Mouse (Mus musculus) lung, adult 18-20 months (tissue): ENCODE data around the gene Pus7l.
"Not testable (repeated sequence)": the region's sequence is repeated elsewhere in the genome, so short reads cannot be mapped to it uniquely, and the experiment has no call there.

Experiments used
- DNase-seq, 2 experiments: peaks; one replicate each; pipeline ENCODE4 v3.0.0; 2022; ENCODE audit warnings: mixed read lengths in 2 of 2

Gene Pus7l

GRCm38 (mm10) chr15:94542567-94543408, 559 bp downstream of the Pus7l start:
- no peak for DNase-seq

DNA sequence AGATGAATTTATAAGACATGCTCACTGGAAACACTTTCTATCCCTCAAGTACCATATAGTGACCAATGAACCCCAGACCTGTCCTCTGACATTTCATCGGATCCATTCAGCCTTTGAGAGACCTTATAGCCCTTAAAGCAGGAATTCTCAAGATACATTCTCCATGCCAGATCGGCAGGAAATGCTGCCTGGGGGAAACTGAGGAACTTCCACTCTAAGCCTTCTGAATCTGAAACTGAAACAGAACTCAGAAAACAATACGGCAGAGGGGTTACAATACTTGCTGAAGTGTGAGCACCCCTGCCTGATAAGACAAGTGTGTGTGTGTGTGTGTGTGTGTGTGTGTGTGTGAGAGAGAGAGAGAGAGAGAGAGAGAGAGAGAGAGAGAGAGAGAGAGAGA, 4.1 kb downstream of the Pus7l start:
- DNase-seq = no peak

DNA sequence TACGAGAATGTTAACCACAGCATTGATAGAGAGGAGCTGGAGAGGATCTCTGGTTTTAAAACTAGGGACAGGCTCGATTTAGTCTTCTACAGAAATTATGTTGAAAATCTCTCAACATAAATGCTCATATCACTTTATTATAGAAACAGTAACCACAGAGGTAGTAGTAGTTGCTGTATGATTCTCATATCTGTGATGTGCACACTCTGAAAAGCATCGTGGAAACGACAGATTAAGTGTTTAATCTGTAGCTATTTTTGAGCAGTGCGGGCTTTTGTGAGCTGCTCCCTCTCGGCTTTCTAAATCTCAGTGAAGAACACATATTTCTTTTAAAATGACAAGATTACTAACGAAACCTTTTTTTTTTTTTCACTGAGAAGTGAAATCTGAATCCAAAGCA, 7.8 kb downstream of the Pus7l start:
- DNase-seq = no peak

- no peak for DNase-seq
Observed at GRCm38 (mm10) chr15:94532956-94533355, 10.4 kb downstream of the Pus7l start.

DNA sequence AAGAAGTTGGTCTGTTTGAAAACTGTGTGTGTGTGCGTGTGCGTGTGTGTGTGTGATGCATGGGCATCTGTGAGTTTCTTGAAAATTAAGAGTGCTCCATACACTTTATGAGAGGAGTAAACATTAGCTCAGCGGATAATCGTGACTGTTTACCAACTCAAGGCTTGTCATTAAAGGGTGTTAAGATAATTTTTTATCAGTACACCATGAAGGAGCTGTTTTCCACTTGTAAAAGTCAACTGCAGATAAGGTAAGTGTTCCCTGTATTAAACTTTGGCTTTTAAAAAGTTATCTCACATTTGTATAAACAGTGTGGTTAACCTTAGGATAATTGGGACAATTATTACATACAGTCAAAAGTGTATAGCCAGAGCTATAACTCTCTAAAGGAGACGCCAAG, 11.0 kb downstream of the Pus7l start:
- no peak for DNase-seq

- peak in 1 of 2 experiments; percentile 16 for DNase-seq
Observed at GRCm38 (mm10) chr15:94530519-94530918, 12.8 kb downstream of the Pus7l start.

DNA sequence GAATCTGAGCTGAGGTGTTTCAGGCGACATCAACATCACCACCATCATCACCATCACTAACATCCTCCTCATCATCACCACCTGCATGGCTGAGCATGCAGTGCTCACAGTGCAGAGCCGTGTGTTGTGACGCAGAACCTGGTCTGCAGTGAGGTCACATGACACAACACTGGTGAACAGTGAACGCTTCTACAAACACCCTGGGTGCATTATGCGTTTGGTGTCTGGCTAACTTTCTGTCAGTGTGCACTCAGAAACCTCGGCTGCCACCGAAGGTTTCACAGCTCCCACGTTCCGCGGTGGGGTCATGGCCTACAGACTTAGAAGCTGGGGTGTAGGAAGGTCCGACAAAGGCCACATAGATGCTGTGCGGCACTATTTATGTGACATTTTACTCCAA, 18.4 kb downstream of the Pus7l start:
- DNase-seq = no peak

DNA sequence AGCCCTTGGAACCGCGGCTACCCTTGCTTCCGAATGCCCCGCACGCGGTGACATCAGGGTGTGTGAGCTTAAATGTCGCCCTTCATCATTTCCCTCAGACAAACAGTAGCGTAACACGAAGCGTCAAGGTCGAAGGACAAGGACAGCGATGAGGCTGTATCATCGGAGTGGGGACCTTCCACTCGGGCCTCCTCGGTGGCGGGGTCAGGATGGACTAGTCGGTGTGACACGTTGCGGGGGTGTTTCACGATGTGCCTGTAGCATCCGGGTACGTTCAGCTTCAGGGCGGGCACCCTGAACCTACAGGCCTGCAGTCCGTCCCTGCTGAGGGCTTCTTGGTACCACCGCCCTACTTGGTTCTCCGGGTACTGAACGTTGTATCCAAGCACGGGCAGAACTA, 20.1 kb downstream of the Pus7l start:
- no peak for DNase-seq

DNA sequence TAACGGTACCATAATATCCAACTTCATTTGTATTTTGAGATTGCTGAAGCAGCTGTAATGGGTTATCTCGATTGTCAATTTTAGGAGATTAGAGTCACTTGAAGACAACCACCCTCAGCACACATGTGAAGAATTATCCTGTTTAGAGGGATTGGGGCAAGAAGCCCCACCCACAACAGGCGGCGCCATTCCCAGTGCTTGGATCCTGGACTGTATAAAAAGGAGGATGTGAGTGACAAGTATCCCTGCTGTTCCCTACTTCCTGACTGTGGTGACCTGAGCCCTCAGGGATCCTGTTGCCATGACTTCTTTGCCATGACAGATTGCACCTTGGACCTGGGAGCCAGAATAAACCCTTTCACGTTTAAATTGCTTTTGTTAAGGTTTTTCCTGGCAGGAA, 22.4 kb downstream of the Pus7l start:
- no peak for DNase-seq

- peak in 1 of 2 experiments; percentile 19 for DNase-seq
Observed at GRCm38 (mm10) chr15:94520205-94520900, 23.0 kb downstream of the Pus7l start.

DNA sequence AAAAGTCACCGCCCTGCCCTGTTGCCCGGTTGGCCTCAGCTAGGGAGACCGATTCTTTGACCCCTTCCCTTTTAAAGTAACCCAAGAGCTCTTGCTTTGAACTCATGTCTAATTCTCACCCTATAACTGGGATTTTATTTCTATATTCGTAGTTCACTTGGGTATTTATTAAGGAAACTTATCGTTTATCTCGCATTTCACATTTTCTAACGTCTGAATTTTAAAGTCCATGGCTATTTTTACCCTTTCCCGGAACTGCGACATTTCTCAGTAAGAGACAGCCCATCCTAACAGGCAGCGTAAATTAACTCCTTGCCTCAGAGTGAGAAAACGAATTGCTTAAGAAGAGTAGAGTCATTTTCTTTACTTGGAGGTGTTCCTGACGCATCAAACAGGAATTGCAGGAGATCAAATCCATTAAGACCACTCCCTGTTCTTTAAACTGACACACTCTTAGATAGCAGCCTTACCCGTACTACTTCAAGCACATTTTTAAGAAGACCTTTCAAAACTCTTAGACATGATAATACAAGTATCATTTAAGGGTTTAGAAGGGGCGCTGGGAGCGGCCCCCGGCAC, 25.3 kb downstream of the Pus7l start:
- DNase-seq = no peak

GRCm38 (mm10) chr15:94503451-94504215, 39.7 kb downstream of the Pus7l start:
- DNase-seq = no peak

GRCm38 (mm10) chr15:94499260-94499659, 44.1 kb downstream of the Pus7l start:
- no peak for DNase-seq

DNA sequence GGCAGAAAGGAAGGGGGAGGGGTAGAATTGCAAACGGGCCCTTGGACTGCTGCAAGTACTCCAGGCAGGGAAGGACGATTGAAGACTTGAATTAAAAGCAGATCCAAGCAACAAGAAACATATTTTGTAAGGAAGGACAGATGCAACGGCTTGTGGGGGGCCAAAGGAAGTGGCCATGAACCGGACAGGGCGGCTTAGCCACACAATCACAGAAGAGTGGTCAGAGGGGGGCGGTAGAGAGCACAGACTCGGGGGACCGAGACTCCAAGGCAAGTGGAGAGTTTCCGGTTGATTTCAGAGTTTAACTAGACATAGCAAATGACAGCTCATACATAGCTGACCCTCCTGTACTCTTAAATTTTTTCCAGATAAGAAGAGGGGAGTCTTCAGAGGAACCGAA, 47.4 kb downstream of the Pus7l start:
- no peak for DNase-seq

DNA sequence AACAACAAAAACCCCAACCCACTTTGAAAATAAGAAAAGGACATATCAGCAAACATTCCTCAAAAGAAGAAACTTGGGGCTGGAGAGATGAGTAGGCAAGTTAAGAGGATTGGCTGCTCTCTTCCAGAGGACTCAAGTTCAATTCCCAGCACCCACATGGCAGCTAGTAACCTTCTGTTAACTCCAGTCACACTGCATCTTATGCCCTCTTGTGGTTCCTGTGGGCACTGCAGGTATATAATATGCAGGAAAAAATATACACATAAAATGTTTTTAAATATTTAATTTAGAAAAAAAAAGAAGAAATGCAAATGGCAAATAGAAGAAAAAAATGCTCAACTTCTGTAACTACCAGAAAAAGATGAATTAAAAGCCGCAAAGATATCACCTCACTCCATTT, 48.9 kb downstream of the Pus7l start:
- no peak for DNase-seq

GRCm38 (mm10) chr15:94489433-94489832, 53.9 kb downstream of the Pus7l start:
- no peak for DNase-seq

DNA sequence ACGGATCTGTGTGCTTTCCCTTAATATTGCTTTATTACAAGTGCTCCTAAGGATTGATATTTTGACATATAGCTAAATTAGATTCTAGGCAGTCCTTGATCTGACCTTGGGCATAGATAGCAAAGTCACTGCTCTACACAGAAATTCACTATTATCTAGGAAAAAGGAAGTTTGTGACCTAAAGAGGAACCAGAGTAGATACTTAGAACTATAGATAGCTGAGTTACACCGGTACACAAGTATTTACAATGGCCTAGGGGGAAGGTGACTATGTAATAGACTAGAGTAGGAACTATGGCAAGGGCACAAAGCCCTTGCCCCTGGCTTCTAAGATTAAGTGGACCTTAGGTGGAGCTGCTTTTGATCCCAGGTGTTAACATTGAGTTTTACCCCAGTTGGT, 55.3 kb downstream of the Pus7l start:
- not testable (repeated sequence) for DNase-seq

GRCm38 (mm10) chr15:94482555-94482954, 60.8 kb downstream of the Pus7l start:
- DNase-seq = no peak

GRCm38 (mm10) chr15:94480792-94481191, 62.6 kb downstream of the Pus7l start:
- no peak for DNase-seq

- DNase-seq = no peak
Observed at GRCm38 (mm10) chr15:94480248-94480647, 63.1 kb downstream of the Pus7l start.

- DNase-seq = no peak
Observed at GRCm38 (mm10) chr15:94479513-94480136, 63.7 kb downstream of the Pus7l start.

- no peak for DNase-seq
Observed at GRCm38 (mm10) chr15:94478706-94479105, 64.6 kb downstream of the Pus7l start.

DNA sequence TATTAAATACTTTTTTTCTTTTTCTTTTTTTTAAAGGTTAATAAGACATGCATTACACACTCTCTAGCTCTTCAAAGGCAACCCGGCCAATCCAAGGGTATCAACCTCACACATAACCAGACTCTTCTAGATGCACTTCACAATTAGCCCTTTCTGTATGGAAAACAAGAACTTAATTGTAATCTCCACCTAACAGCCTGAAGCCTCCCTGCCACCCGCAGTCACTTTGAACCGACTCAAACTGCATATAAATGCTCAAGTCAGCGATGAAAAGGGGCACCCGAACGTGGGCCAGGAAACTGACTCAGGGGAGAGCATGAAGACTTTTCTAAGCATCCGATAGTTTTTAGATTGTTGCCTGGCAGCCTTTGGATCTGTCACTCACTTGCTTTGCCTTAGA, 66.1 kb downstream of the Pus7l start:
- DNase-seq = no peak
